ENCODE assay signal across 21 mouse cellular contexts in the genomic region with DNA sequence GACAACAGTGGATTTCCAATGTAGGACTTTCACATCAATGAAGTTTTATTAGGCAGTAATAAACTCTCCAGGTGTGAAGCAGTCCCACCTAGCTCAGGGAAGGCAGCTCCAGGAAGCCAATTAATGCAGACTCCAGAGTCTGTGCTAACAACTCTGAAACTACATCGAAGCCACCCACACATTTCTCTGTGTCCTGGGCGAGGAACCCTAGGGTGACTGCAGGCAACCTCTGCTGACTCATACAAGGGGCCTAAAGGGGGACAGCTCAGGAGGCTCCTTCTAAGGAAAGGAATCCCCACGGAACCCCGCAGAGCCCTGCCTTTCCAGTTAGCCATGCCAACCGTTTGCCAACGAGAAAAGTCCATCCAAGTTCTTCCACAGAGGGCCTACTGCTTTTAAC.
DNase-seq lines count a peak whose midpoint lies in the region; ATAC-seq lines count a peak whose summit lies in the region.
"Had no signal": no experiment of that assay in that cellular context is flagged by ENCODE, and none has a peak within 500 bp of the region (broad histone marks: within the 10 kb centered on the region; RNA-seq: fewer than 3 reads in every experiment).

No protein-coding gene starts in this region.

- H3K4me2 ChIP-seq in kidney, embryonic 15.5 days = no peak overlapping the region
- H3K4me2 ChIP-seq in intestine, embryonic 15.5 days (replicated peaks) = peak overlapping the region; percentile 31; the same call in 1 of the 2 replicates
- H3K4me2 ChIP-seq: embryonic facial prominence, embryonic 12.5 days; forebrain, embryonic 15.5 days; hindbrain, embryonic 14.5 days; liver, embryonic 15.5 days; midbrain, embryonic 13.5 days; neural tube, embryonic 13.5 days had no signal

- H3K27ac ChIP-seq in kidney, embryonic 15.5 days = no peak overlapping the region
- 0 out of 2 replicates have a peak overlapping the region, but pooled peaks have one; percentile 27 for H3K27ac ChIP-seq in intestine, embryonic 15.5 days
- H3K27ac ChIP-seq: embryonic facial prominence, embryonic 12.5 days; forebrain, embryonic 15.5 days; hindbrain, embryonic 14.5 days; kidney, postnatal 0 days; liver, embryonic 15.5 days; midbrain, embryonic 13.5 days; neural tube, embryonic 13.5 days had no signal

- H3K9ac ChIP-seq in kidney, embryonic 15.5 days = no peak overlapping the region
- H3K9ac ChIP-seq in intestine, embryonic 15.5 days = no peak overlapping the region
- H3K9ac ChIP-seq: embryonic facial prominence, embryonic 12.5 days; forebrain, embryonic 15.5 days; hindbrain, embryonic 14.5 days; liver, embryonic 15.5 days; midbrain, embryonic 13.5 days; neural tube, embryonic 13.5 days had no signal

- H3K36me3 ChIP-seq in kidney, embryonic 15.5 days = 0 out of 2 replicates have a peak, but pooled peaks cover 9% of the 10 kb centered on the region
- no peaks in the 10 kb centered on the region for H3K36me3 ChIP-seq in intestine, embryonic 15.5 days
- H3K36me3 ChIP-seq: embryonic facial prominence, embryonic 12.5 days; forebrain, embryonic 15.5 days; liver, embryonic 15.5 days; midbrain, embryonic 13.5 days; neural tube, embryonic 13.5 days had no signal

- DNase-seq in kidney, postnatal 36 days = no peak
- peak; percentile 18 for DNase-seq in 3T3-L1 (ENCODE audit: low read depth, low spot score)
- DNase-seq in NIH3T3 (ENCODE audit: low read depth) = peak; percentile 29
- DNase-seq in B cell, adult 2 months = no peak
- no peak for DNase-seq in c-Kit-positive CD71-positive TER-119-positive erythroid progenitor cells, embryonic 14.5 days (ENCODE audit: low spot score)
- DNase-seq in layer of hippocampus, postnatal 10 days (ENCODE audit: low spot score in 2 of 2) = no peak
- DNase-seq: cerebellum, adult 8-10 months; kidney, adult 11 months; lung, postnatal 14 days; spleen, adult 18-20 months; thymus, adult 2 months had no signal

- 0 out of 2 replicates have a peak, but pooled peaks have one; percentile 28 for ATAC-seq in kidney, embryonic 15.5 days (replicated peaks; ENCODE audit: low FRiP score)
- ATAC-seq in intestine, embryonic 15.5 days = peak; percentile 79
- ATAC-seq: CD4-positive, CD25-positive, alpha-beta regulatory T cell, adult 4 months; forebrain, embryonic 15.5 days; midbrain, embryonic 13.5 days had no signal

- no peaks in the 10 kb centered on the region for H3K27me3 ChIP-seq in kidney, embryonic 15.5 days
- no peaks in the 10 kb centered on the region for H3K27me3 ChIP-seq in intestine, embryonic 15.5 days (replicated peaks)
- H3K27me3 ChIP-seq: embryonic facial prominence, embryonic 12.5 days; forebrain, embryonic 15.5 days; liver, embryonic 15.5 days; midbrain, embryonic 13.5 days; neural tube, embryonic 13.5 days had no signal

- H3K4me1 ChIP-seq in kidney, embryonic 15.5 days = peaks cover 55% of the 10 kb centered on the region
- peaks cover 11% of the 10 kb centered on the region for H3K4me1 ChIP-seq in intestine, embryonic 15.5 days (replicated peaks)
- H3K4me1 ChIP-seq: liver, embryonic 15.5 days had no signal

- H3K4me3 ChIP-seq in kidney, embryonic 15.5 days (replicated peaks) = no peak overlapping the region
- H3K4me3 ChIP-seq in intestine, embryonic 15.5 days (replicated peaks) = no peak overlapping the region
- H3K4me3 ChIP-seq: embryonic facial prominence, embryonic 12.5 days; forebrain, embryonic 15.5 days; liver, embryonic 15.5 days; midbrain, embryonic 13.5 days; neural tube, embryonic 13.5 days had no signal

- H3K9me3 ChIP-seq in kidney, embryonic 15.5 days (replicated peaks) = no peaks in the 10 kb centered on the region
- H3K9me3 ChIP-seq in intestine, embryonic 15.5 days = no peaks in the 10 kb centered on the region
- H3K9me3 ChIP-seq: embryonic facial prominence, embryonic 12.5 days; forebrain, embryonic 15.5 days; liver, embryonic 15.5 days; midbrain, embryonic 13.5 days; neural tube, embryonic 13.5 days had no signal

- WGBS in kidney, embryonic 15.5 days = 35% methylated on average over 6 of the region's 6 CpGs
- WGBS in intestine, embryonic 15.5 days = 33% methylated on average over 6 of the region's 6 CpGs

Comparison
In these comparisons a context has a peak if more than half of its experiments do, and no peak if none do; other contexts are left out.
1. DNase-seq: peak in 3T3-L1 (single experiment) and NIH3T3 (single experiment); none in kidney, postnatal 36 days (0 of 2), B cell, adult 2 months (0 of 2), c-Kit-positive CD71-positive TER-119-positive erythroid progenitor cells, embryonic 14.5 days (single experiment) and layer of hippocampus, postnatal 10 days (0 of 2).